Mouse (Mus musculus): Measurements from ENCODE around the gene Eri2.

- TF ChIP-seq CTCF (IDR thresholded peaks at IDR 0.05; ENCODE audit: low read depth, low read length) (no peak), POLR2A (IDR thresholded peaks at IDR 0.05; ENCODE audit: insufficient read depth, low read length) (no peak), EP300 (IDR thresholded peaks at IDR 0.05; ENCODE audit: insufficient read depth, low read depth, low read length) (no peak)
Measured at GRCm38 (mm10) chr7:119808723-119809122, 14.9 kb upstream of the Eri2 start.
